32 mouse cellular contexts compared by ENCODE assay signal in genomic region chr17:34104804-34105203, GRCm38 (mm10). TPM values are rescaled to one million over a fixed set of nuclear protein-coding genes. Genes with fewer than 3 reads are reported as not detected.
"Had no signal": no experiment of that assay in that cellular context is flagged by ENCODE, and none has a peak within 500 bp of the region (broad histone marks: within the 10 kb centered on the region; RNA-seq: fewer than 3 reads in every experiment).

No protein-coding gene starts in this region.

- DNase-seq: gastrocnemius, adult 2 months; gastrocnemius, postnatal 10 days; gastrocnemius, postnatal 25 days; heart, adult 18-20 months; heart, postnatal 10 days; heart, postnatal 4 days; kidney, adult 11 months; kidney, adult 2 months; kidney, adult 9 months; kidney, postnatal 14 days; kidney, postnatal 36 days; layer of hippocampus, adult 9-11 months; layer of hippocampus, postnatal 36 days; liver had no signal

- H3K27me3 ChIP-seq: kidney, embryonic 15.5 days had no signal

- H3K4me3 ChIP-seq: gastrocnemius, adult 2 months; heart, embryonic 10.5 days; heart, embryonic 12.5 days; hindbrain, embryonic 10.5 days; hindbrain, embryonic 12.5 days; kidney, embryonic 15.5 days; left cerebral cortex, adult 2 months; limb, embryonic 10.5 days; limb, embryonic 12.5 days; liver, embryonic 12.5 days had no signal

- H3K27ac ChIP-seq: gastrocnemius, adult 2 months; heart, embryonic 10.5 days; hindbrain, embryonic 10.5 days; hindbrain, embryonic 12.5 days; hindbrain, embryonic 14.5 days; kidney, embryonic 15.5 days; kidney, postnatal 0 days; left cerebral cortex, adult 2 months; limb, embryonic 10.5 days; limb, embryonic 12.5 days; liver, embryonic 12.5 days had no signal

- H3K4me1 ChIP-seq: heart, embryonic 12.5 days; hindbrain, embryonic 12.5 days had no signal

- ATAC-seq: hindbrain, embryonic 16.5 days; intestine, embryonic 16.5 days; liver, embryonic 12.5 days had no signal

RNA-seq across cellular contexts. Expression of gene H2-Oa, which starts 12.7 kb away (rescaled TPM):
- total RNA-seq: gastrocnemius, adult 2 months; gastrocnemius, postnatal 10 days; gastrocnemius, postnatal 25 days; gastrocnemius, postnatal 4 days; heart, postnatal 25 days; heart, postnatal 4 days; layer of hippocampus, adult 18-20 months; layer of hippocampus, postnatal 14 days had no signal
- polyA plus RNA-seq: heart, embryonic 14.5 days had no signal

RNA-seq across cellular contexts. Expression of gene H2-DMb2, which starts 38.3 kb away (rescaled TPM):
- polyA plus RNA-seq: heart, embryonic 12.5 days; hindbrain, embryonic 12.5 days; hindbrain, embryonic 14.5 days had no signal
